Mouse (Mus musculus) cerebellum, adult 11-12 months (tissue): ENCODE results near the gene Pex7.
"Not testable (repeated sequence)": the region's sequence is repeated elsewhere in the genome, so short reads cannot be mapped to it uniquely, and the experiment has no call there.

Experiments
- DNase-seq: peaks from one replicate; pipeline ENCODE4 v3.0.0; 2022

The Pex7 gene

GRCm38 (mm10) chr10:19933511-19934383 lies 26.3 kb upstream of the Pex7 start:
- DNase-seq: peak; percentile 89

- no peak for DNase-seq
Observed at GRCm38 (mm10) chr10:19932986-19933385, 25.5 kb upstream of the Pex7 start.

- DNase-seq: no peak
Observed at GRCm38 (mm10) chr10:19928205-19928604, 20.7 kb upstream of the Pex7 start.

DNA sequence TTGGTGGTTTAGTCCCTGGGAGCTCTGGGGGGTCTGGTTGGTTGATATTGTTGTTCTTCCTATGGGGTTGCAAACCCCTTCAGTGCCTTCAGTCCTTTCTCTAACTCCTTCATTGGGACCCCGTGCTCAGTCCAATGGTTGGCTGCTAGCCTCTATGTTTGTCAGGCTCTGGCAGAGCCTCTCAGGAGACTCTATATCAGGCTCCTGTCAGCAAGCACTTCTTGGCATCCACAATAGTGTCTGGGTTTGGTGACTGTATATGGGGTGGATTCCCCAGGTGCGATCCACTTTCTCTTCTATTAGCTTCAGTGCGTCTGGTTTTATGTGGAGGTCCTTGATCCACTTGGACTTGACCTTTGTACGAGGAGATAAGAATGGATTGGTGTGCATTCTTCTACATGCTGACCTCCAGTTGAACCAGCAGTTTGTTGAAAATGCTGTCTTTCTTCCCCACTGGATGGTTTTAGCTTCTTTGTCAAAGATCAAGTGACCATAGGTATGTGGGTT lies 19.0 kb upstream of the Pex7 start:
- not testable (repeated sequence) for DNase-seq

GRCm38 (mm10) chr10:19924256-19924655 lies 16.8 kb upstream of the Pex7 start:
- no peak for DNase-seq

- peak; percentile 98 for DNase-seq
Observed at GRCm38 (mm10) chr10:19922410-19922809, 14.9 kb upstream of the Pex7 start.

DNA sequence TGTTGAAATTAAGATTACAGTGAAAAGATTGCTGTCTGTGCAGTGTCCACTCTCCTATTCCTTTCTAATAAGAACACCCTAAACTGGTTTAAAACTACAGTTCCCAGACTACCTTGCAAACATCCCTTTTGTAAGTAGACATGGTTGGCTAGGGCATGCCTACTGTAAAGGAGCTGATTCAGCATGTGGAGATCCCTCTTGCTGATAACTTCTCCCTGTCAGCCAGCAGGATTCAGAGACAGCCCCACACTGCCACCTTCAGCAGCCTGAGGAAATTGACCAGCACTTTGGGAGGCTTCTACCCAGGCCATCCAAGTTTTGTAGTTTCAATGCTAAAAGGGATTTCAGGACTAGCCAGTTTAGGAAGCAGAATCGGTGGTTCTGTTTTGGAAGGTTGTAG lies 7.8 kb upstream of the Pex7 start:
- DNase-seq: peak; percentile 57

DNA sequence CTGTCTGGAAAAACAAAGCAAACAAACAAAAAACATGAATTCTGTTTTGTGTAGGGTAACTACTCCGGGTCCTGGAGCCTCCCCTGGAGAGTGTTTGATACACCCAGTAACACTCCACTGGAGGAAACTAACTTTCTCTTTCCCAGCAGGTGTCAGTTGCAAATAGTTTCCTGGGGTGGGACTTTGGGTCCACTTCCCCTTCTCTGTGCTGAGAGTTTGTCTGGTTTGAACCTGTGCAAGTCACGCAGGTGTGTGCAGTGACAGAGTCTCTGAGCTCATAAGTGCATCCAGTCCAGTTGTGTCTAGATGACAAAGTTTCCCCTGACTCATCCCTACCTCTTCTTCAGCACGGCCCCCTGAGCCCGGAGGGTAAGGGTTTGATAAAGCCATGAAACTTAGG lies 6.3 kb upstream of the Pex7 start:
- DNase-seq: no peak

- no peak for DNase-seq
Observed at GRCm38 (mm10) chr10:19911583-19911982, 4.1 kb upstream of the Pex7 start.

DNA sequence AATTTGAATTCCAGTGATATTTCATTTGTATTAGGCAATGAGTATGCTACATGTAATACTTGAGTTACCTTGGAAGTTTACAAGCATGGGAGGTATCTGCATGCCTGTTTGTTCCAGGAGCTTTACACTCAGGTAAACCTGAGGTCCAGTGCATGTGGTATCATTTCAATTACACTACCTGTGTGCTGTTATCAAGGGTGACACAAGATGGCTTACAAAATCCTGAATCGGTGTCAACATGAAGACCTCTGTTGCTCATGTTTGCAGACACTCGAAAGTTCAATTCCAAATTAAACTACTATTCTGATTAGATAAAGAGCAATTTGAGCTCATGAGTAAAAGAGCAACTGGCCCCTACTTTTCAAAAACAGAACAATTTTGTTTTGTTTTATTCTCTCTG lies 3.0 kb upstream of the Pex7 start:
- DNase-seq: no peak

- DNase-seq: no peak
Observed at GRCm38 (mm10) chr10:19908076-19908475, 587 bp upstream of the Pex7 start.

DNA sequence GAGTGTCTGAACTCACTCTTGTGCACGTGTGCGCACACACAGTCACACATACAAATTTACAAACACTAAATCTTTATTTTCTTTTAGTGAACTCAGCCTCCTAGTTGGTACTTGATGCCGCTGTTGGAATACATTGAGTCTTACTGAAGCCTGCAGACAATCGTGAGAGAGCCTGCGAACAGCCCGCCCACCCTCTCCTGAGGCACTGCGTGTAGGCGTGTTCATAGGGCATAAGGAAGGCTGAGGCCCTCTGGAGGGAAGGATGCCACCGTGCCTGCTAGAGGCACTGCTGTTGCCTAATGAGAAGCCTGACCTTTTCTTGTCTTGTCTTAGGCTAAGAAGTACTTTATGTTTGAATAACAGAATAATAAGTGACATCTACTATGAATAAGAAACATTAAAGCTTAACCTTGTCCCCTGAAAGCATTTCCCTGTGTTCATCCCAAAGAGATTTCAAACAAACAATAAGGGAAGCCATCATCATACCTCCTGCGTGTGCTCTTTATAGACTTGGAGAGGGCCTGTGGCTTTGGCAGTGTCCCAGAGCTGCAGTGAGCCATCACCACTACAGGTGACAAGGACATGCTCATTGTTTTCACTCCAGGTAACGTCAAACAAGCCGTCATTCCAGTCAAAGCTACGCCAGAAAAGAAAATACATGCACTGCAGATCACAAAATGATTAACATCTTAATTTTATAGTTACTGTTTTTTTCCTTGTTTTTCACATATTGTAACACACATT lies 3.2 kb downstream of the Pex7 start:
- DNase-seq: peak; percentile 62

GRCm38 (mm10) chr10:19901992-19902391 lies 5.5 kb downstream of the Pex7 start:
- no peak for DNase-seq

DNA sequence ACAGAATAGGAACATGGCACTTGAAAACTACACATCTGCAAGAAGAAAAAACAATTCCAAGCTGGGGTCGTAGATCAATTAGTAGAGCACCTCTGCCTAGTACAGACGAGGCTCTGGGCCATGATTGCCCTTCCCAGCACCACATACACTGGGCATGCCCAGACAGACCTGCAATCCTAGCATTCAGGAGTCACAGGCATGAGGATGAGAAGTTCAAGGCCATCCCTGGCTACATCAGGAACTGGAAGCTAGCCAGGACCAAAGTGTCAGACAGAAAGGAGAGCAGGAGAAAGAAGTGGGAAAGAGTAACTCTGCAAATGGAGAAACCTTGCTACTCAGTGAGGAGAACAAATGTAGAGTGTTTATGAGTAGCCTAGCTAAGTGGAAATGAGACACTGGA lies 7.3 kb downstream of the Pex7 start:
- DNase-seq: no peak

- no peak for DNase-seq
Observed at GRCm38 (mm10) chr10:19893976-19894375, 13.5 kb downstream of the Pex7 start.

GRCm38 (mm10) chr10:19893146-19893545 lies 14.3 kb downstream of the Pex7 start:
- no peak for DNase-seq

- DNase-seq: no peak
Observed at GRCm38 (mm10) chr10:19891686-19892085, 15.8 kb downstream of the Pex7 start.

- no peak for DNase-seq
Observed at GRCm38 (mm10) chr10:19889908-19890307, 17.6 kb downstream of the Pex7 start.

DNA sequence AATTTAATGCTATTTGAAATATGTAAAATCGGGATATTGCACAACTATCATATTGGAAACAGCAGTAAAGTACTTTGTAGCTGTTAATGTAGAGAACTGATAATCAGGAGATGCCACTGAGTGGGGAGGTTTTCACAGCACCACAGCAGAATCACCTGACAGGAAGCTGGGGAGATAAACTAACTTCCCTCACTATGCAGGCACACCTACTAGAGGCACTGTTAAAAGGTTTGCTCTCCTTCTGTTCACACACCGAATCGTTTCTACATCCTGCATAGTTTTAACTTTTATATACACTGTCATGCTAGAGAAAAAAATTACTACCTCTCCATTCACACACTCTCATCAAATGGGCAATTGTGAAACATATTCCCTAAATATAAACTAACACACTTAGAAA lies 21.2 kb downstream of the Pex7 start:
- no peak for DNase-seq

DNA sequence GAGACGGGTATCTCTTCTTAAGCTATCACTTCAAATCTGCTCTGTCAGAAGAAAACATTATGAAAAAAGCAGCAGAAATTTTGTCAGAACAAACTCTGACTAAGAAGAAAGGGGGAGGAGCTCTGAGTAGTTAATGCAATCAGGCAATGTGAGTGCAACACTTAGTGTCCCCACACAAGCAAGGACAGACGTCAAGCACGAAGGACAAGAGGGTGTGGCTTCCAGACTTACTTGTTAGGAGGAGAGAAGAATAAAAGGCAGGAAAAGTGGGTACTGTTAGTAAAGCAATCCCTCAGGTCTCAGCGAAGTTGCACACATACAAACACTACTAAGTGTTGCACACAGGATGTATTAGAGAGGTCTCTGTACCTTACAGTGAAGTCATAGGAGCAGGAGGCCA lies 23.1 kb downstream of the Pex7 start:
- no peak for DNase-seq

DNA sequence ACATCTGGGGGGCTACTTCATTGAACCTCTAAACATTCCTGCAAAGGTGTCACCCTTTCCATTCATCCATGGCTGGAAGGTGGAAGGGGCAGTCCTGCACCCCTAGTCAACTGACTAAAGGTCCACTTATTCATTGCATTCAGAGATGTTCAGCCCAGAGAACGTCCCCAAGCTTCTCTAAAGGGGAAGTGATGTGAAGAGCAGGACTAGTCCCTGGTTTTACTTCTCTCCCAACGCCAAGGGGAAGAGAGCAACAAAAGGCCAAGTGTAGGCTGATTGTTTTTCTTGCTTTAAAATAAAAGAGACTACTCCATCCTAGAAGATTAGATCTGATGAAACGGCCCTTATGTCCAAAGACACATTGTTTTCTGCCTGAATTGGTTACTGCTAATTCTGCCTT lies 27.1 kb downstream of the Pex7 start:
- DNase-seq: no peak

- DNase-seq: no peak
Observed at GRCm38 (mm10) chr10:19879161-19879560, 28.3 kb downstream of the Pex7 start.

- DNase-seq: no peak
Observed at GRCm38 (mm10) chr10:19877679-19878078, 29.8 kb downstream of the Pex7 start.

- no peak for DNase-seq
Observed at GRCm38 (mm10) chr10:19877257-19877656, 30.2 kb downstream of the Pex7 start.
